Mouse (Mus musculus) monocyte, adult 2 months (primary cell): ENCODE measurements around the gene Gpx3.
"Not testable (repeated sequence)": the region's sequence is repeated elsewhere in the genome, so short reads cannot be mapped to it uniquely, and the experiment has no call there.

Experiments used
- DNase-seq, 2 experiments: peaks; one replicate each; pipeline ENCODE4 v3.0.0; 2022; ENCODE audit warnings: low spot score in 2 of 2, low read depth in 1 of 2

Gene Gpx3

DNA sequence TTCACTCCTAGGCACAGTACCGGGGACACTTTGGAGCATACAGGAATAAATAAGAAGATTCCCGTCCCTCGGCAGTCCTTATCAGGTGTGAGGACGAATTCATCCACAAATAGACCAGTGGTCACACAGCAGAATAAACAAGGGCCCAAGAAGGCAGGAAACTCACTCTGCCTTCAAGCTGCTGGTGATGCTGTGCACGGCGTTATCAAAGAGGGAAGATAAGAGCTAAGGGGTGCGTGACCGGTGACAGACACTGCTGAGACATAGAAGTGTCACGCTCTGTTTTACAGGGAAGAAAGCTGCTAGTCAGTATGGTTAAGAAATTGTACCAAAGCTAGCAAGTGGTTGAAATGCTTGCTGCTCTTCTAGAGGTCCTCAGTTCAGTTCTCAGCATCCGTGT, 22.3 kb upstream of the Gpx3 start:
- no peak for DNase-seq

DNA sequence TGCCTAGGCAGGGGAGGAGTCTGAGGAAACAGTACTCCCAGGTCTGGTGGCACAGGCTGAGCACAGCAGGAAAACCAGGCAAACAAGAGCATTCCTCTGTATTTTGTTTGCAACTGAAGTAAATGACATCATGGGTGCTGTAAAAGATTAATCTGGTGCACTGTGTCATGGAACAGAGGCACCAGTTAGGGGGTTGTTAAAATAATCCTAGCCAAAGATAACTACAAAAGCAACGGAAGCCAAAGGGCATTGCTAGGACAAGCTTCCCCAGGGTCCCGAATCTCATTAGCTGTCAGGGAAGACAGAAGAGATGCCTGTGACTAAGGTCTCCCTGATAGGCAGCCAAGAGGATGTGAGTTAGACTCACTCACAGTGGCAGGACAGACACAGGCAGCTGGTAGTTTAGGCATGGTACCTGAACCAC, 21.2 kb upstream of the Gpx3 start:
- DNase-seq = no peak

DNA sequence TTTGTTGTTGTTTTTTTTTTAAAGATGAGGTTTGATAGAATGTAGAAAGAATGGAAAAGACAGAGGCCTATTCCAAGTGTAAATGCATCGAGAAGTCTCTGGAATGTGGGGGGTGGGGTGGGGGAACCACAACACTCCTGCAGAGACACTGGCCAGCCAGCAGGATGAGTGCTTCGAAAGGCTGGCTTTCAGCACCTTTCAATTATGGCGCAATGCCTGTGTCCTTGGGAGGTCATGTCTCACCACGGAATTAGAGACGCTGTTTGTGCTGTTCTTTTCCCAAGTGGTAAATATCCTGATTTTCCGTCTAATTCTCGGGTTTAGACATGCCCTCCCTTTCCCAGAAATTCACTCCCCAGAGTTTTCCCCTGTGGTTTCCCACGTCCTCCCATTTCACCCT, 19.6 kb upstream of the Gpx3 start:
- DNase-seq = no peak

GRCm38 (mm10) chr11:54884197-54884828, 17.9 kb upstream of the Gpx3 start:
- DNase-seq = no peak

DNA sequence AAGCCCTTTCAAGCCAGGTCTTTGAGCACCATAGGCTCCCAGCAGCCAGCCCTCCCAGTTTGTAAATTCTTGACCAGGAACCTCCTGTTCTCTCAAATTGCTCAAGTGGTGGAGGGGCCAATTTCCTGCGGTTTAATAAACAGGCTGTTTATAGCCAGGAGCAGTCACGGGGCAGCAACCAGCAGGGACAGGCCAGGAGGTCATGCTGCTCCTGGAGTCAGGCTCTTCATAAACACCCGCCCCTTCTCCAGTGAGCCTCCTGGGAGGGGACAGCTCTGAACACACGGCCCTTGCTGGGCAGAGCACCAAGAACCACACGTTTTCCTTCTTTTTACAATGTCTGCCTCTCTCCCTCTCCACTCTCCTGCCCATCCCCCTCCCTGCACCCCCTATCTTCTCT, 17.3 kb upstream of the Gpx3 start:
- DNase-seq = peak; percentile 43 to 52

DNA sequence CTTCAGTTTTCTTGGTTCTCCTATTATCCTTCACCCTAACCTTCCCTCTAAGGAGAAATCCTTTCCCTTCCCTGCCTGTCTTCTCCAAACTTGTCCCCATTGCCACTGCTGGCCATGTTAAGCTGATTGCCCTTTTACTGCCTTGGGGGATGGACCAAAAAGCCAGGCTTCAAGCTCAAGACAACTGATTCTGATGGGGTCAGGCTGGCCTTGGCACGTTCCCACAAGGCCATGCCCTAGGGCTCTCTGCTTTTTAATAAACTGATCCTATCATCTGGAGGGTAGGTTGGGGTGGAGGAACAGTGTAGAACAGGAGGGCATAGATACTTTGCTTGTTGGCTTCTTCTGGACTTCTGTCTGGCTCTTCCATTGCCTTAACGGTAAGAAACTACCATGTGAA, 16.8 kb upstream of the Gpx3 start:
- no peak for DNase-seq

DNA sequence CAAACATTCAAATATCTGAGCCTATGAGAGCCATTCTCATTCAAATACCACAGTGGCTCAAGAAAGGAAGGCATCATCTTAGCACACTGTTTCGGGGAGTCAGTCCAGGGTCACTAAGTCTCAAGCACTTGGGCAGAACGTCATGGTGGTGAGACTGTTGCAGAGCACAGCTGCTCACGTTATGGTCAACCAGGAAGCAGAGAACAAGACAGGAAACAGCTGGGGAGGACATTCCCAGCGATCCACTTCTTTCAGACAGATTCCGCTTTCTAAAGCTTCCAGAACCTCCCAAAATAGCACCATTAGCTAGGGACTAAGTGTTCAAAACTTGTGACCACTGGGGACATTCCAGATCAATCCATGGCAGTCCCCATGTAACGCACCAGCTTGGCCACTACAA, 14.3 kb upstream of the Gpx3 start:
- no peak for DNase-seq

DNA sequence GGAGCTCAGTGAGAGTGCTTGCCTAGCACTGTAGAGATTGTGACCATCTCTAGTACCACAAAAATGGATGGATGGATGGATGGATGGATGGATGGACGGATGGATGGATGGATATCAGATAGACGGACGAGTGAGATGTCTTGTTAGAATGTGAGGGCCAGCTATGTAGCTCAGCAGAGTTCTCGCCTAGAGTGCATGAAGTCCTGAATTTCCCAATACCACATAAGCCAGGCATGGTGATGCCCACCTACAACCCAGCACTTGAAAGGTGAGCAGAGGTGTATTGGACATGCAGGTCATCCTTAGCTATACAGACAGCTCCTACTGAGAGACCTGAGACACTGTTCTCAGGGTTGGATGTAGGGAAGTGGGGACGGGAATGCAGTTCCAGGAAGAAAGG, 10.9 kb upstream of the Gpx3 start:
- DNase-seq = no peak

DNA sequence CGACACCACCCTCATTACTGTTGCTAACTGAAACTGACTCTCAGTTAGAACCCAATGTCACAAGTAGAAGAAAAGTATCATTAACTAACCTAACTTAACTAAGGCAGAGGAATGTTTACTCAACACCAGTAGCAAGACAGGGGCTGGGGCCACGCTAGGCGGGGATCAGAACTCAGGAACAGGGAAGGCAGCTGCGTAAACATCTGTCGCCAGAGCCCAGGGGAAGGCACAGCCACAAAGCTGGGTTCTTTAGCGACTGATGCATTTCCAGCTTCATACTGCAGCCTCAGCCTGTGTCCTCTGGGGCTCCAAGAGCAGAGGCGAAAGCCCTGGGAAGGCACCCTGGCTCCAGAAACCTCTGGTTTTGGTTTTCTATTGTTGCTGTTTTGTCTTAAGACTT, 10.2 kb upstream of the Gpx3 start:
- DNase-seq = no peak

DNA sequence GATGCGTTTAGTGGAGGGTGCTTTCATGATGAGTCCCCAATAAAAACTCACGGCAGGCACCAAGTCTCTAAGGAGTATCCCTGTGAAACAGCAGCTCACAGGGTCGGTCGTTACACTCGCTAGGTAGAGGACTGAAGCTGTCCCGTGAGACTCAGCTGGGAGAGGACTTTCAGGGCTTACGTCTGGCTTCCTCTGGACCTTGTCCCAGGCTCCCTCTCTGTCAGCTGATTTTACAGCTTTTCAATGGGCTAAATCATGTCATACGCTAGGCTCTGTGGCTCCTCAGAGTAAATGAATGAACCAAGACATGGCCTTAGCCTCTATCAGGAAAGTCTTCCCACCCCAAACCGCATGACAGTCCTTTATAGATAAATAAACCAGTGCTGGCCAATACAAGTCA, 7.7 kb upstream of the Gpx3 start:
- no peak for DNase-seq

GRCm38 (mm10) chr11:54896646-54897045, 5.6 kb upstream of the Gpx3 start:
- DNase-seq = not testable (repeated sequence)

DNA sequence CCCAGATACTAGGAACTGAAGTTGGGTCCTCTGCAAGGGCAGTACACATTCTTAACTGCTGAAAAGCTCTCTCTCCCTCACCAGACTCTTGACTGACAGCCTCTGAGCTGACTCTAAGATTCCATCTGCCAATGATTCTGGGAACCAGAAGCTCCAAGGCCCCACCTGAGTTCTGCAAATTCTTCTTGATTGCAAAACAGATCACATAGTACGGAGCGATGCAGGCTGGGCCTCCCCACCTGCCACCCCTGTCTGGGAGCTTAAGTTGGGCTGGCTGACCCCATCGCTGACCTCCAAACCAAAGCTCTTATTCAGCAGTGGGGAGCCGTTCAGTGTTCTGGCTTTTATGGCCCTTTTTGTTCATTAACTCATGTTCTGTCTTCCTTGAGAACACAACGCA, 4.8 kb upstream of the Gpx3 start:
- DNase-seq = no peak

GRCm38 (mm10) chr11:54899657-54900056, 2.6 kb upstream of the Gpx3 start:
- DNase-seq = no peak

DNA sequence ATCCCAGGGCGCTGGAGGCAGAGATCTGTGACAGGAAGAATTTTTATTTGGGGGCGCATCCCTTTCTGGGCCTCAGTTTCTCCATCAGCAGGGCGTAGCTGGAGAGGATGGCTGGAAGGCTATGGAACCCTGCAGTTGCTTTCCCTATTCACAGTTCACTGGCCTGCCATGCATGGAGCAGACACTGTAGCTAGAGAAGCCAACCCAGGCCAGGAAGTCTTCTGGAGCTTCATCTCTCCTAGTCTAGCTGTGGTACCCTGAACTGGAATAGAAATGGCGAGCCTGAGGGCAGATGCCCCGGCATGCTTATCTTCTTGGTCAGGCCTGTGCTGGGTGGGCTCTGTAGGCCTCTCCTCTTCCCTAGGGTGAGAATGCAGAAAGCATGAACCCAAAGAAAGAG, 1.1 kb downstream of the Gpx3 start:
- DNase-seq = no peak

- no peak for DNase-seq
Measured at GRCm38 (mm10) chr11:54903940-54904706, 1.9 kb downstream of the Gpx3 start.

DNA sequence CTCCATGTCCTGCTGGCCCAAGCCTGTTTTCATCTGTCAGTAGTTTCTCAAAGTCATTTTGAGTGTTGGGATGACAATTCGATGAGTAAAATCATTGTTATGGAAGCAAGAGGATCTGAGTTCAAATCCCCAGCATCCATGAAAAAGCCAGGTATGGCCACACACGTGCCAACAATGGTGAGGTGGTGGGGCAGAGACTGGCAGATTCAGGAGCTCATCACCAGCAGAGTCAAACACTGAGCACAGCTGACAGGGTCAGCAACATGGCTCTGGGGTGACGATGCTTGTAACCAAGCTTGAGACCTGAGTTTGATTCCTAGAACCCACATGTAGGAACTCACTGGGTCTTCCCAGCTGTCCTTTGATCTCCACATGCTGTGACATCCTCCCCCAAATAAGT, 2.8 kb downstream of the Gpx3 start:
- no peak for DNase-seq

DNA sequence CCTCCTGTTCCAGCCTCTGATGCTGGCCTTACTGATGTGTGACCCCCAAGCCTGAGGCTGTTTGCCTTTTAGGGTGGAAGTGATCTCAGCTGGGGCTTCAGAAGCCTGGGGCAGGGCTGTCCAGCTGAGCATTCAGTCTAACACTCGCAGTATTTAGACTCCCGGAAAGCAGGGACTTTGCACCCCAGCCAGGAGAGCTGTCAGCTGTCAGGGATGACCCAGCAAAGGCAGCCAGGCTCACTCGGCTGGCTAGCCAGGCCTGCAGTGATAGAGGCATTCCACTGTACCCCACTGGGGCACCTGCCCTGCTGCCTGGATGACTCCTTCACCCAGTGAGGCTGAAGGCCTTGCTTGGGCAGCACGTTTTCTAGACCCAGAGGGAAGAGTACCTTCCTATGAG, 3.7 kb downstream of the Gpx3 start:
- DNase-seq = no peak

DNA sequence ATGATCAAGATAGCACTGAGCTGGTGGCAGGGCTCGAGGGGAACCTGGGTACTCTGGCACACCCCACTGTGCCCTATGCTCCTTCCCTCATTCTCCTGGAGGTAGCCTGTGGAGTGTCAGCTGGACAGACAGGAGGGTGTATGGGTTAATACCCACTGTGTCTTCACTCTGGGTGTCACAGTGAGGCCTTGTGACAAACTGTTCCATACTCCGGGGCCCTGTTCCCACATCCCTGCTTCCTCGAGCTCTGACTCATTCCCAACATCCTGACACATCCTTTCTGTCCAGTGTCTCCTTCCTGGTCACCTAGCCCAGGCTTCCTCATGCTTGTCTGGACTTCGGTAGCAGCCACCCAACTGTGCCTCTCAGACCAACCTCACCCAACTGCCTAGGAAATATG, 4.2 kb downstream of the Gpx3 start:
- no peak for DNase-seq

DNA sequence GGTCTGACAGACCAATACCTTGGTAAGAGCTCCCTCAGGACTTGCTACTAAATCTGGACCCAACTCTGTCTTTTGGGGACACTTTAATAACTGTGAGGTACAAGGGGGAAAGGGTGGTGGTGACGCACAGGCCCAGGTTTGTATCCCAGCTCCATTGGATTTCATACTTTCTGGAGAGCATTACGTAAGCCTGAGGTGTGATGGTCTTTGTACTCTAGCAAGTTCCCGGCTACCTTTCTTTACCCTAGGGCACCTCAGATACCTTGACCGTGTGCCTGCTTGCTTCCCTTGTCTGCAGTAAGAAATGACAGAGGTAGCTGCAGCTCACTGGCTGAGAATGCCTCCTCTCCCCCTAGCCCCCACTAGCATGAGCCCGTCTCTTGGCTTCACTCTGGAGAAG, 5.0 kb downstream of the Gpx3 start:
- no peak for DNase-seq

- no peak for DNase-seq
Measured at GRCm38 (mm10) chr11:54909273-54909672, 7.0 kb downstream of the Gpx3 start.

DNA sequence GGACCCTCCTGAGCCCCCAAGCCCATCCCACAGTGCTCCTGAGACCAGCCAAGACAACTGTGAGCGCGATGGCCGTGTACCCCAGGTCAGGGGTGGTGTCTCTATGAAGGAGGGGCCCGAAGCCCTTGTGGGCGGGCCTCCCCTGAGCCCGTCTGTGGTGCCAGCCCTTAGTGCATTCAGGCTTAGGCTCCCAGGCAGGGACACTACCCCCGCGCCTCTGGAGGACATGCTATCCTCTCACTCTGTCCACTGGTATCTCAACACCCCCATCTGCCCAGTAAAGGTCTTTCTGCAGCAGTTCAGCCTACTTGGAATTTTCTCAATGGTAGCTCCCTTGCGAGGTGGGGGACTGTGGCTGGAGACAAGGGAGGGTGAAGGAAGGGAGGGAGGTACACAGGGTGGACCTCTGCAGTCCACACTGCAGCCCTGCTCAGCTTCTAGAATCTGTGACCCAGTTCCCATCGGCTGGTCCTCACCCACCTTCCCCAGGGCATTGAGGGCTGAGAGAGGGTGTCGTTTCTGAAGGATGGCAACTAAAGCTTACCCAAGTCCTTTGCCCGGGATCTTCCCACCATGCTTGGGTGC, 7.9 kb downstream of the Gpx3 start:
- no peak for DNase-seq

- DNase-seq = no peak
Measured at GRCm38 (mm10) chr11:54911201-54911600, 8.9 kb downstream of the Gpx3 start.
